Mouse (Mus musculus): Measurements from ENCODE around the gene Cxcr6.
"Not testable (repeated sequence)": the region's sequence is repeated elsewhere in the genome, so short reads cannot be mapped to it uniquely, and the experiment has no call there.

Gene Cxcr6

DNA sequence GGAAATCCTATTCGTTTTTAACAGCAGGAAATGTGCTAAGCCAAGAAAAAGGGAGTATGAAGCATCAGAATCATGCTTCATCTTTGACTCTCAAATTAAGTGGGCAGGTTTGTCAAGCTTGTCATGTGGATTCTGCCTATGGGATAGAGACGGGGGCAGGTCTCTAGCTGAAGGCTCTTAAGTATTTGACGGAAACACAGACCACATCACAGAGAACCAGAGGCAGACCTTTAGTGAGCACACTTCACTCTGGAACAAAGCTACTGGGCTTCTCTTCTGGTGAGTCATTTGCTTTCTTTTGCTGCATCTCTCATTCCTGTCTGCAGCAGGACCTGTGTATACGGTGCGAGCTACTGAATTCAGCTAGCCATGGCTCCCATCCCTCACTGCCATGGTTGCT lies at the start of gene Cxcr6:
Gene Cxcr6 (plus strand): TSS at position 209 of the 400 bp plus-strand sequence.
- DNase-seq (ENCODE audit: low spot score in 2 of 2), result no peak

- DNase-seq (ENCODE audit: low spot score in 2 of 2), result no peak
These were observed 49.5 kb upstream of the Cxcr6 start for GRCm38 (mm10) chr9:123756752-123757151.

GRCm38 (mm10) chr9:123757326-123757725 lies 48.9 kb upstream of the Cxcr6 start:
- no peak for DNase-seq (ENCODE audit: low spot score in 2 of 2)

DNA sequence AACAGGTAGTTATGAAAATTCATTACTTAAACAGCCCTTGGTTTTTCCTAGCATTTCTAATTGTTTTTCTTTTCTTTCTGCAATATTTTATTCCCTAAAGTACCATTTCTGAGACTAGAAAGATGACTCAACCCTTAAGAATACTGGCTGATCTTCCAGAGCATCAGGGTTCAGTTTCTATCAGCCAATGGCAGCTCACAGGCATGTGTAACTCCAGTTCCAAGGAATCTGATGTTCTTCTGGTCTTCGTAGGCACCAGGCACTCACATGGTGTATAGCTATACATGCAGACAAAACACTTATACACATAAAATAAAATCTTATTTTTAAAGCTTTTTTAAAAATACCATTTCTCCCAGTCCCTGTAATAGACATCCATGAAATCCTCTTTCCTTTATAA lies 48.1 kb upstream of the Cxcr6 start:
- no peak for DNase-seq (ENCODE audit: low spot score in 2 of 2)

GRCm38 (mm10) chr9:123758645-123759044 lies 47.6 kb upstream of the Cxcr6 start:
- DNase-seq (ENCODE audit: low spot score in 2 of 2), result no peak

GRCm38 (mm10) chr9:123760806-123761205 lies 45.5 kb upstream of the Cxcr6 start:
- DNase-seq (ENCODE audit: low spot score in 2 of 2), result no peak

- no peak for DNase-seq (ENCODE audit: low spot score in 2 of 2)
These were observed 43.4 kb upstream of the Cxcr6 start for GRCm38 (mm10) chr9:123762886-123763285.

DNA sequence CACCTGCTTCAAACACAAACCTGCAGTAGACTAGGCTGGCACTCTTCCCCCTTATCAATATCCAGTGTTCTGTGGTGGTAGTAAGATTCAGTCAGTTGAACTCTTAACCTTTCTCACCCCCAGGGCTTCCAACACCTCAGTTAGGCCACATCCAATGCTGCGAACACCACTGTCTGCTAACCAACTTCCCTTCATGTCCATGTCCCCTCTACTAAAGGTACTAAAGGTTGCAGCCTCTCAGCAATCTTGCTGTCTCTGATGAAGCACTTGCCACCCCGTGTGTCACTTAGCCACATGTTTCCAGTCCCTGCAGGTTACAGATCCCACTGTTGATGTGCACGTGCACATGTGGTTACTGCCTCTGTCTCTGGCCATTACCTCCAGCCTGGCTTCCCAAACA lies 42.5 kb upstream of the Cxcr6 start:
- no peak for DNase-seq (ENCODE audit: low spot score in 2 of 2)

GRCm38 (mm10) chr9:123766996-123767395 lies 39.3 kb upstream of the Cxcr6 start:
- DNase-seq (ENCODE audit: low spot score in 2 of 2), result no peak

- DNase-seq (ENCODE audit: low spot score in 2 of 2), result no peak
These were observed 37.8 kb upstream of the Cxcr6 start for GRCm38 (mm10) chr9:123768443-123768842.

DNA sequence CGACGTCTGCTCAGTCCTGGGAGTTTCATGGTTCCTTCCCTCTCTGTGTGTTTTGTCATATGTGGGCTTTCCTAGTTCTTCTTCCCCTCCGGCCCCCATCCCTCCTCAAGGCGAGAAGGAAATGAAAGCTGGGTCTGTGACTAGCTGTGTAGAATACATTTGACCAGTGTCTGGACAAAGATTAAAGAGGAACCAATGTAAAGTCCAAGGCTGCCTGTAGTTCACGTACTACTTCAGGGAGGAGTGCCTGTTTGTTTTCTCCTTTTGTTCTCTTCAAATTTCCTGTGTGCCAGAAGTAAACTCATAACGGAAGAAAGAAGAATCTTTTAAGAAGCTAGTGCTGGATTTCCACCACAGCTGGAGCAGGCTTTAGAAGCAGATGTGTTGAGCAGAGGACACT lies 36.7 kb upstream of the Cxcr6 start:
- no peak for DNase-seq (ENCODE audit: low spot score in 2 of 2)

- DNase-seq (ENCODE audit: low spot score in 2 of 2), result not testable (repeated sequence)
These were observed 33.0 kb upstream of the Cxcr6 start for GRCm38 (mm10) chr9:123773299-123773698.

- no peak for DNase-seq (ENCODE audit: low spot score in 2 of 2)
These were observed 17.3 kb upstream of the Cxcr6 start for GRCm38 (mm10) chr9:123788855-123789529.

- peak; percentile 11 to 30 for DNase-seq (ENCODE audit: low spot score in 2 of 2)
These were observed 10.1 kb upstream of the Cxcr6 start for GRCm38 (mm10) chr9:123796174-123796573.

- DNase-seq (ENCODE audit: low spot score in 2 of 2), result no peak
These were observed 4.7 kb upstream of the Cxcr6 start for GRCm38 (mm10) chr9:123801527-123801926.

GRCm38 (mm10) chr9:123802421-123802820 lies 3.9 kb upstream of the Cxcr6 start:
- DNase-seq (ENCODE audit: low spot score in 2 of 2), result no peak

DNA sequence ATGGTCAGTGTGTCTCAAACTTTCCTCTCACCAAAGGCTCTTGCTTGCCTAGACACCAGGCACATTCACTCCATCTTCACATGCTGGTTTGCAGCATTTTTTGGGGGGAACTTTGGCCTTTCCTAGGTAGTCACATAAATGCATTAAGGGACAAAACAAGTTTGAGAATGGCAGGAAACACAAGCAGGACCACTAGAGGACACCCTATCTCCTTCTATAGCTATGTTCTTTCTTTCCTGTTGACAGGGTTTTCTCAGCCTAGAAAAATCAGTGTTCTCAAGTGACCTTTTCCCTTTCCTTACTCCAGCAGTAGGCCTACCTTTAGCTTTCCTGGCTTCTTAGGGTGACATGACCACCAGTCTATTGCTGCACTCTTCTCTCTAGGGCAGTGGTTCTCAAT lies 3.4 kb upstream of the Cxcr6 start:
- DNase-seq (ENCODE audit: low spot score in 2 of 2), result no peak

- DNase-seq (ENCODE audit: low spot score in 2 of 2), result no peak
These were observed 1.0 kb upstream of the Cxcr6 start for GRCm38 (mm10) chr9:123805241-123805640.

DNA sequence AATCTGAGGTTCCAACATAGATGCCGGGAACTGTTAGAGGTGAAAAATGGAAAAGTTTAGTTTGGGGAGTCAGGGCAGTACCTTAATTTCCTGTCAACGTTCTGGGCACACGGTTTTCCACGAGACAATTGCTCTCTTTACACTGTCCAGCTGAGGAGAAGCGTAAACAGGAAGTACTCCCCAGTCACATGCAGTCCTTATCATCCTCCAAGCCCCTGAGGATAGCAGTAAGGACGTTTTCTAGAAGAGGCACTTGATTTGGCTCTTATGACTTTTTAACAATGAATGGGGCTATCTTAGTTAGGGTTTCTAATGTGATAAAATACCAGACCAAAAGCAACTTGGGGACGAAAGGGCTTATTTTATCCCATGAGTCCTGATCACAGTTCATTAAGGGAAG lies 2.3 kb downstream of the Cxcr6 start:
- no peak for DNase-seq (ENCODE audit: low spot score in 2 of 2)

DNA sequence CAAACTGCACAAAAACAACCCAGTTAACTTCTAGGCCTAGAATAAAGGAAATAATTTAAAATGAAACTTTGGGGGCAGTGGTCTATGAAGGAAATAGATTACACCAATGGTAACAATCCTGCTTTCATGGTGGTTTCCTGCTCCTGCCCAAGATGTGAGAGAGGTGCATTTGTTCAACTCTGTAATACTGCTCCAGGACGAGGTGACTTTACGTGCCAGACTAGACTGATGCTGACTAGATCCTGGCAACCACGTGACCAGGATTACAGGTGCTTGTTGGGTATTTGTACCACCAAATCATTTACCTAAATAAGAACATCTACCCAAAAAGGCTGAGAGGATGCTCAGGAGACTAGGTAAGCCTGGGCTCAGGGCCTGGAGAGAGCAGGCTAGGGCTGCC lies 5.6 kb downstream of the Cxcr6 start:
- DNase-seq (ENCODE audit: low spot score in 2 of 2), result no peak

DNA sequence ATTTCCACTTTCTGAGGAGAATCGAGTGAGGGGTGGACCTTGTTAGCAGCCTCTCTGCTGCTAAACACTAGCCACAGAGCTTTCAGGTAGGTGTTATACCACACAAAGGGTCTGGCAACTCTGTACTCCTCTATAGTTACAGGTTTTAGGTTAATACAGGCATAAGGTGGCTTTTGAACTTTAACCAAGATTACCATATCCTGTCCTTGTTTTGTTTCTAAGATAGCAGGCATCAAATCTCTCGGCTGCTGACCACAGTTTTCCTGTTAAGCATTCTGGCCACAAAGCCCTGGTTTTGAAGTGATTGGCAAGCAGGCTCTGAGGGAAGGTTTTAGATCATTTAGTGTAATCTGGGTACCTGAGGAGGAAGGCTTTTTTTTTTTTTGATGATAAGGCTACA lies 8.1 kb downstream of the Cxcr6 start:
- no peak for DNase-seq (ENCODE audit: low spot score in 2 of 2)

DNA sequence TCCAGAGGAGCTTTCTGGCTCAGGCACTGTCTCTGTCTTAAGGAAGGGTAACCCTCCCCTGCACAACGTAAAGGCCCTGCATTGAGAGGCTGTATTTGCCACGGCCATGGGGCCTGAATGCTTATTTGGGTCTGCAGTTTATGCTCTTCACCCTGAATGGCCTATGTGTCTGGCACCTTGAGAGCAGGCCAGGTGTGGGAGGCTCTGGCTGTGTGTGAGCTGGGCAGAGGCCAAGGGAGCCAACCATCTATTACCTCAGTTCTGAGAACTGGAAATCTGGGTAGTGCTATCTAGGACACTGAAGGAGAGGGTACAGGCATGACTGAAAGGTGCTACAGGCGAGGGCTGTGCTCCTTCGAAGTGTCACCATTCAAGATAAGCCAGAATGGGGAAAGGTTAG lies 8.5 kb downstream of the Cxcr6 start:
- DNase-seq (ENCODE audit: low spot score in 2 of 2), result no peak

- DNase-seq (ENCODE audit: low spot score in 2 of 2), result no peak
These were observed 9.2 kb downstream of the Cxcr6 start for GRCm38 (mm10) chr9:123815444-123815843.

DNA sequence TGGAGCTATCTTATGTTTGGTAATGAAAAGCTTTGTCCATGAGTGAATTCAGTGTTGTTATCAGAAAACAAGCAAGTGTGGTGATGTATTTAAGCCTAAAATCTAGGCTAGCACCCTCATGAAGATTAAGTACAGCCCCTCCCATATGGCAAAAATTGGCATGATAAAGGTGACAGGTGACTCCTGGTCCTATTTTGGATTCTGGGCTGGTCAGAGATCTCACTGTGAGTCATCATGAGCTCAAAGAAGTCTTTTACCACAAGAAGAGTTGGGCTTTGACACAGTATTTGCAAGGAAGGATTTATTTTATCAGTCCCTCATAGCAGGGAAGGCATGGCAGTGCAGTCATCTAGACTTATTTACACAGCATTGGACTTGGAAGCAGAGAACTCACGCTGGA lies 9.7 kb downstream of the Cxcr6 start:
- DNase-seq (ENCODE audit: low spot score in 2 of 2), result no peak

Data from frontal cortex, postnatal 25 days (tissue).